Mouse (Mus musculus) heart, embryonic 14.5 days (tissue): ENCODE results near the gene Dennd2c. TPM values are rescaled to one million over a fixed set of nuclear protein-coding genes. Genes with fewer than 3 reads are reported as not detected.
"Not testable (repeated sequence)": the region's sequence is repeated elsewhere in the genome, so short reads cannot be mapped to it uniquely, and the experiment has no call there.

ENCODE experiments used
- ATAC-seq: fragments of 200-750 bp; cut with Nextera tagmentation; 2 replicates; pipeline ENCODE4 v1.8.0; 2017; ENCODE audit warnings: low read depth, moderate TSS enrichment; ENCODE audit not compliant: insufficient number of reproducible peaks, insufficient read depth, low FRiP score
- H3K27ac ChIP-seq, 2 experiments: fragments of 200-500 bp in 1 of 2; fragments of 300-500 bp in 1 of 2; sonication (generic) in 1 of 2; replicated peaks in 1 of 2; 2 replicates each; pipeline ENCODE4 v1.5.1; 2012 to 2014; ENCODE audit warnings: low read depth in 2 of 2, low read length in 2 of 2, control low read depth in 1 of 2, mild to moderate bottlenecking in 1 of 2, mixed read lengths in 1 of 2; ENCODE audit not compliant: control insufficient read depth in 1 of 2, insufficient read depth in 1 of 2
- H3K27me3 ChIP-seq: fragments of 300-500 bp; sonication (generic); 2 replicates; pipeline ENCODE4 v1.6.1; 2014; ENCODE audit warnings: mild to moderate bottlenecking, low read length, control low read depth; ENCODE audit not compliant: control insufficient read depth, insufficient read depth
- H3K36me3 ChIP-seq: fragments of 300-500 bp; sonication (generic); 2 replicates; pipeline ENCODE4 v1.6.1; 2014; ENCODE audit warnings: mild to moderate bottlenecking, control low read depth, low read length, mixed read lengths; ENCODE audit not compliant: control insufficient read depth, insufficient read depth
- H3K4me1 ChIP-seq, 2 experiments: fragments of 200-500 bp in 1 of 2; fragments of 300-500 bp in 1 of 2; sonication (generic) in 1 of 2; 2 replicates each; pipeline ENCODE4 v1.6.1; 2012 to 2014; ENCODE audit warnings: low read length in 2 of 2, control low read depth in 1 of 2, mixed read lengths in 1 of 2; ENCODE audit not compliant: control insufficient read depth in 2 of 2, insufficient read depth in 2 of 2
- H3K4me2 ChIP-seq: fragments of 300-500 bp; sonication (generic); 2 replicates; pipeline ENCODE4 v1.6.1; 2014; ENCODE audit warnings: mild to moderate bottlenecking, low read length
- H3K4me3 ChIP-seq, 2 experiments: fragments of 200-500 bp in 1 of 2; fragments of 300-500 bp in 1 of 2; sonication (generic) in 1 of 2; 2 replicates each; pipeline ENCODE4 v1.5.1; 2012 to 2014; ENCODE audit warnings: low read length in 2 of 2, mild to moderate bottlenecking in 2 of 2, control low read depth in 1 of 2, low read depth in 1 of 2, moderate library complexity in 1 of 2; ENCODE audit not compliant: control insufficient read depth in 1 of 2, insufficient read depth in 1 of 2
- H3K9ac ChIP-seq: fragments of 300-500 bp; sonication (generic); 2 replicates; pipeline ENCODE4 v1.6.1; 2014; ENCODE audit warnings: mild to moderate bottlenecking, low read length
- H3K9me3 ChIP-seq: fragments of 300-500 bp; sonication (generic); 2 replicates; pipeline ENCODE4 v1.6.1; 2016; ENCODE audit warnings: low read length, control low read depth; ENCODE audit not compliant: control insufficient read depth
- WGBS: fragments of 180-500 bp; shearing (Covaris S2); extraction: QIAGEN DNeasy Blood & Tissue Kit; methylation state at CpG from one replicate; pipeline ENCODE4 v1.1.7; 2014; 5-methylcytosine and 5-hydroxymethylcytosine counted together
- polyA plus RNA-seq: library from polyadenylated mRNA; unstranded; fragments of >200 nt; fragmentation: Nextera tagmentation; extraction: Ambion mirVana; gene quantifications from 2 replicates; pipeline ENCODE4 v1.2.1, GENCODE M21; 2014

The Dennd2c gene
- polyA plus RNA-seq, 1 experiment from 2014 or later, result 3.4 TPM

DNA sequence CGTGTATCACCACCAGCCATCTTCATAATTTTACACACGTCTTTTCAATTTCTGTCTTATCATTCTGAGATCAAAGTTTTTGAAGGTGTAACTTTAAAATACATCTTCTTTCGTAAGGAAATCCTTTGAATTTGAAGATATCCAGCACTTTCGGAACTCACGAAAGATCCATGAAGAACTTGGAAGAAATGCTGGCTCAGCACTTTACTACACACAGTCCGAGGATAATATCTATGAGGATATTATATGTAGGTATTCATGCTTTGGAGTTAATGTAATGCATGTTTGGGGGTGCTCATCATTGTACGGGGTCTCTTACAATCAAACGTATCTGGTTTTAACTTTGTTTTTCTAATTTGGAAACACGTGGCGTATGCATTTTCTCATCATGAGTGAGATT lies 30.7 kb downstream of the Dennd2c start:
- Histone ChIP-seq H3K9me3 (no peaks in the 10 kb centered on the region), H3K4me3 (no peak overlapping the region), H3K4me1 (peaks cover 4 to 14% of the 10 kb centered on the region in 2 experiments; a peak in 3 of 4 replicates), H3K27ac (no peak overlapping the region), H3K36me3 (peaks cover 6% of the 10 kb centered on the region; the same call in 1 of the 2 replicates), H3K9ac (no peak overlapping the region), H3K27me3 (no peaks in the 10 kb centered on the region), H3K4me2 (no peak overlapping the region)
- ATAC-seq, result no peak
- 90% methylated on average over 10 of the region's 10 CpGs for WGBS

DNA sequence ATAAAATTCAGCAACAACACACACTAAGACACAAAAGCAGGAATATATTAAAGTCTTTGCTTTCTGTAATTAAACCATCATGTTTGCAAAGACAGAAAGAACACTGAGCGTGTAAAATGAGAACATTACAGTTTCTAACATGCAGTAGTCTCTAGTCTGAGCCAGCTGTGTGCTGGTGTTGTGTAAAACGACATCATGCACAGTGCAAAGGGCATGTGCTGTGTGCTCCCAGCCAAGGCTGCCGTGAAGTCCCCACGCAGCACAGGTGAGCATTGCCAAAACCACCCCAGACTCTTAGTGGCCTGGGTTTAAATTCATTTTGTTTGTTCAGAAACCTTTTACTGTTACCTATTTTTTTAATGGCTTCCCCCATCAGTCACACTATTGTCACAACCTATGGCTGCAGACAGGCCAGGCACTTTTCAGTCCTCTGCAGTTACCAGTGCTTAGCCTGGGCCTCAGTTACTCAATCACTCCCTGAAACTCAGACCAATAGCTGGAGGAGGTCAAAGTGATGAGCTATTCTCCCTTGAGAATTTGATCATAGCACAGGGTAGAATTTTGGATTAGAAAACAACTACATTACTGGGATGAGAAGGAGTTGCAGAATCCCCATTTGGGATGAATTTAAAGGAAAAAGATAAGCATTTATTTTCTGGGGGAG lies 34.1 kb downstream of the Dennd2c start:
- Histone ChIP-seq H3K27ac (no peak overlapping the region), H3K9me3 (no peaks in the 10 kb centered on the region), H3K9ac (no peak overlapping the region), H3K4me2 (no peak overlapping the region), H3K27me3 (no peaks in the 10 kb centered on the region), H3K4me1 (peaks cover 9 to 12% of the 10 kb centered on the region in 2 experiments), H3K4me3 (no peak overlapping the region), H3K36me3 (peaks cover 6% of the 10 kb centered on the region; the same call in 1 of the 2 replicates)
- ATAC-seq, result no peak
- WGBS, result 88% methylated on average over 4 of the region's 4 CpGs

DNA sequence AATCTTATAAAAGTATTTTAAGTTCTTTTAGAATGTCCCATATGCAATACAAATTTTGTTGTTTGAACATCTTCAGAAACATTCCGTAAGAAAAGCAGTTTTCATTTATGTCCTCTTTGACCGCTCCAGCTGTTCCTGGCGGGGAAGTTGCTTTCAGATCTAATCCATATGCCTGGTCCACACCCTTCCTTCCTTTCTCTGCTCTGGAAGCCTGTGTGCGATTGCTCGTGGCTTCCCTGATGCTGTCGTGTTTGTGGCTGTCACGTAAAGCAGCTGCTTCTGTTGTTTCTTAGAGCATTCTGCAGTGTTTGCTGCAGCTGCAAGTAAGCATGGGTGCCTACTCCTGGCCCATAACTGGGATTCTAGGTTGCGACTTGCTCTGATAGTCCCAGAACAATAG lies 36.6 kb downstream of the Dennd2c start:
- WGBS, result 47% methylated on average over 8 of the region's 8 CpGs
- peak overlapping the region; percentile 48 to 70; a peak in 3 of 4 replicates for H3K27ac ChIP-seq
- H3K36me3 ChIP-seq, result no peaks in the 10 kb centered on the region
- peak overlapping the region; percentile 60 for H3K4me2 ChIP-seq
- H3K9me3 ChIP-seq, result no peaks in the 10 kb centered on the region
- H3K4me3 ChIP-seq, result no peak overlapping the region
- ATAC-seq, result no peak
- no peaks in the 10 kb centered on the region for H3K27me3 ChIP-seq
- H3K9ac ChIP-seq, result no peak overlapping the region; the same call in 1 of the 2 replicates
- peaks cover 9 to 12% of the 10 kb centered on the region in 2 experiments for H3K4me1 ChIP-seq

DNA sequence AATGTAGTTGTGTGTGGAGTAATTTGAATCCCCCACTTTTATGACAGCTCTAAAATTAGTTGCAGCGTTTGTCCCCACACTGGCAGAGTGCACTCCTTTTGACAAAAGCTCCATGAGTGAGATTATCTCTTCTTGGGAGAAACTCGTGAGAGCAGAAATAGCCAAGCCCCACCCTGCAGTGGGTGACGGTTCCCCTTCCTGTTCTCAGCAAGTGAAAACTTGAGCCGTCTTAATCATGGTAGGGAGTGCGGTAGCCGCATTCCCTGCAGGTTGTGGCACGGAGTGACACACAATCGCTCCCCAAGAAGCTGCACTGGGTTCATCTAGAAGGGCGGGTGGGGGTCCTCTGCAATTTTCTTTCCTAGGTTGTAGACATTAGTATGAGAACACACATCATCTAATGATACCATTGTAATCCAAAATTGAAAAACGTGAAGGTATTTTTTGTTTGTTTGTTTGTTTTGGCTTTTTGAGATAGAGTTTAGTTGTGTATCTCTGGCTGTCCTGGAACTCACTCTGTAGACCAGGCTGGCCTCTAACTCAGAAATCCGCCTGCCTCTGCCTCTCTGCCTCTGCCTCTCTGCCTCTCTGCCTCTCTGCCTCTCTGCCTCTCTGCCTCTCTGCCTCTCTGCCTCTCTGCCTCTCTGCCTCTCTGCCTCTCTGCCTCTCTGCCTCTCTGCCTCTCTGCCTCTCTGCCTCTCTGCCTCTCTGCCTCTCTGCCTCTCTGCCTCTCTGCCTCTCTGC lies 37.9 kb downstream of the Dennd2c start:
- peak overlapping the region; percentile 16 to 21 for H3K4me3 ChIP-seq
- peak overlapping the region; percentile 48 to 70 for H3K27ac ChIP-seq
- H3K4me2 ChIP-seq, result peak overlapping the region; percentile 60

DNA sequence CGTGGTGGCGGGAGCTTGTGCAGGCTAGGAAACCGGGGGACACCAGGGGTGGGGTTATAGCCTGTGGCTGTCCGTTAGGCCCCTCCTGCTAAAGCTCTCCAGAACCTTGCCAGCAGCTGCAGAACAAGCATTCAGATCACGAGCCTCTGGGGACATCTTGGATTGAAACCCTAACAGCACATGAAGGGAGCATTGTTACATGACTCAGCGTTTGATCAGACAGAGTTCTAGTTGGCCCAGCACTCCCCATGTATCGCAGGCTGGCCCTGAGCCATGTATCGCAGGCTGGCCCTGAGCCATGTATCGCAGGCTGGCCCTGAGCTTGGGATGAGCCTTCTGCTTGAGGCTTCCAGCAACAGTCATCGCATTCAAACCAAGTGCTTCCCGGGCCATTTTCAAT lies 38.9 kb downstream of the Dennd2c start:
- Histone ChIP-seq H3K27ac (no peak overlapping the region), H3K9ac (no peak overlapping the region), H3K4me3 (no peak overlapping the region), H3K36me3 (no peaks in the 10 kb centered on the region), H3K27me3 (no peaks in the 10 kb centered on the region), H3K9me3 (no peaks in the 10 kb centered on the region), H3K4me1 (peaks cover 9 to 12% of the 10 kb centered on the region in 2 experiments), H3K4me2 (no peak overlapping the region)
- WGBS, result 88% methylated on average over 11 of the region's 11 CpGs
- ATAC-seq, result no peak

More for the DNA sequence above, 37.9 kb downstream of the Dennd2c start:
- Histone ChIP-seq H3K4me1 (peaks cover 9 to 12% of the 10 kb centered on the region in 2 experiments), H3K9ac (peak overlapping the region; percentile 38)
- H3K36me3 ChIP-seq, ATAC-seq, H3K9me3 ChIP-seq, H3K27me3 ChIP-seq: not testable (repeated sequence)
- WGBS, result 27% methylated on average over 11 of the region's 11 CpGs

DNA sequence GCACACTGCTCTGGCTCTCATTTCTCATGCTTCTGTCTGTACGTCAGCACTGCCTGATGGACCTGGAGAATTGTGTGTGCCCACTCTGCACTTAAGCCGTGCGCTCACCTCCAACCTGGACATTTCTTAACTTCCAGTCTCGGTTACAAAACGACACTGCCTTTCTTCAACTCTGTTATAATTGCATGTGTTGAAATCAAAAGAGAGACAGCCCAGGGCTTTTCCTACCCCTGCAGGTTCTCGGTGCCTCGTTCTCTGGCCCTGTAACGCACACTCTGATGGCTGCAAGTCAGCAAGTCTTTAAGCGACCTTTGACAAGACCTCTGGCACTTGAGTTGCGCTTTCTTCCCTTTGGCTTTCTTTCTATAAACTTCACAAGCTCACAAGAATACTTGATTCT lies 40.0 kb downstream of the Dennd2c start:
- H3K4me2 ChIP-seq, result no peak overlapping the region
- ATAC-seq, result no peak
- no peak overlapping the region for H3K27ac ChIP-seq
- H3K4me1 ChIP-seq, result peaks cover 9 to 12% of the 10 kb centered on the region in 2 experiments
- no peak overlapping the region for H3K4me3 ChIP-seq
- H3K36me3 ChIP-seq, result no peaks in the 10 kb centered on the region
- H3K9ac ChIP-seq, result no peak overlapping the region
- H3K27me3 ChIP-seq, result no peaks in the 10 kb centered on the region
- no peaks in the 10 kb centered on the region for H3K9me3 ChIP-seq
- 63% methylated on average over 10 of the region's 10 CpGs for WGBS

DNA sequence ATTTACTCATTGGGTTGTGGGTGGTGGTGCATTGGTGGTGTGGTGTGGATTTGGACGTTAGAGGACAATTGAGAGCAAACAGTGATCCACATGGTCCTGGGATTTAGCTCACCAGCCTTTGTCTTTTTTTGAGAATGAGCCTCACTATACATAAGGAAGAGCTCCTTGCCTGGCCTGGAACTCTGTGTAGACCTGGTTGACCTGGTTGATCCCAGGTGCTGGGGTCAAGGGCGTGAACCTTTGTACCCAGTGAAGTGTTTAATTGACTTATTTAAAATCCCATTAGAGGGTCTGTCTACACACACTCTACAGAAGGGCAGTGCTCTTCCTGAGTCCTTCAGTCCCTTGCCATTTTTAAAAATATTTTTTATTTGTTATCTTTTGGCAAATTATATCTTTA lies 42.9 kb downstream of the Dennd2c start:
- H3K36me3 ChIP-seq, result no peaks in the 10 kb centered on the region
- 87% methylated on average over 2 of the region's 2 CpGs for WGBS
- ATAC-seq, result no peak
- H3K4me1 ChIP-seq, result peaks cover 0 to under 1% of the 10 kb centered on the region in 2 experiments; a peak in 1 of 4 replicates
- H3K4me3 ChIP-seq, result no peak overlapping the region
- no peaks in the 10 kb centered on the region for H3K9me3 ChIP-seq
- H3K27ac ChIP-seq, result no peak overlapping the region
- no peak overlapping the region for H3K4me2 ChIP-seq
- no peaks in the 10 kb centered on the region for H3K27me3 ChIP-seq
- no peak overlapping the region for H3K9ac ChIP-seq
